Mouse (Mus musculus) small intestine, adult 2 months (tissue): ENCODE results near the gene Vtn. TPM values are rescaled to one million over a fixed set of nuclear protein-coding genes. Genes with fewer than 3 reads are reported as not detected.

Experiments
- H3K27ac ChIP-seq: fragments of 200-500 bp; 2 replicates; pipeline ENCODE4 v1.5.1; 2012; ENCODE audit warnings: low read depth, low read length, control low read depth, inconsistent platforms; ENCODE audit not compliant: insufficient read depth
- H3K27me3 ChIP-seq: fragments of 200-500 bp; 2 replicates; pipeline ENCODE4 v1.6.1; 2012; ENCODE audit warnings: mild to moderate bottlenecking, moderate library complexity, low read length, inconsistent platforms; ENCODE audit not compliant: control insufficient read depth, insufficient read depth
- H3K36me3 ChIP-seq: fragments of 200-500 bp; 2 replicates; pipeline ENCODE4 v1.6.1; 2012; ENCODE audit warnings: mild to moderate bottlenecking, low read length, control low read depth, inconsistent platforms; ENCODE audit not compliant: control insufficient read depth, insufficient read depth
- H3K4me1 ChIP-seq: fragments of 200-500 bp; 2 replicates; pipeline ENCODE4 v1.6.1; 2012; ENCODE audit warnings: low read length, inconsistent platforms, mixed read lengths; ENCODE audit not compliant: control insufficient read depth, insufficient read depth, insufficient read length
- H3K4me3 ChIP-seq: fragments of 200-500 bp; 2 replicates; pipeline ENCODE4 v1.5.1; 2012; ENCODE audit warnings: low read depth, mild to moderate bottlenecking, control low read depth, inconsistent platforms, low read length, moderate library complexity
- CTCF ChIP-seq: fragments of 200-500 bp; IDR thresholded peaks from 2 replicates; pipeline ENCODE4 v1.5.1; 2012; ENCODE audit warnings: low read depth, mild to moderate bottlenecking, control low read depth, inconsistent platforms, low read length, moderate library complexity, mixed read lengths; ENCODE audit not compliant: insufficient replicate concordance, insufficient read length; ENCODE audit errors: extremely low read depth
- POLR2A ChIP-seq: fragments of 200-500 bp; IDR thresholded peaks from 2 replicates; pipeline ENCODE4 v1.6.1; 2012; ENCODE audit warnings: low read depth, mild to moderate bottlenecking, control low read depth, inconsistent platforms, low read length, moderate library complexity
- WGBS: fragments of 180-500 bp; shearing (Covaris S2); methylation state at CpG from one replicate; pipeline ENCODE4 v1.1.7; 2018; 5-methylcytosine and 5-hydroxymethylcytosine counted together
- polyA plus RNA-seq: library from polyadenylated mRNA; depleted of rRNA; stranded (reverse); fragments of >200 nt; gene quantifications from 2 replicates; pipeline ENCODE4 v1.2.3, GENCODE M21; 2012

Vtn gene
- polyA plus RNA-seq, 1 experiment = 3.2 TPM

DNA sequence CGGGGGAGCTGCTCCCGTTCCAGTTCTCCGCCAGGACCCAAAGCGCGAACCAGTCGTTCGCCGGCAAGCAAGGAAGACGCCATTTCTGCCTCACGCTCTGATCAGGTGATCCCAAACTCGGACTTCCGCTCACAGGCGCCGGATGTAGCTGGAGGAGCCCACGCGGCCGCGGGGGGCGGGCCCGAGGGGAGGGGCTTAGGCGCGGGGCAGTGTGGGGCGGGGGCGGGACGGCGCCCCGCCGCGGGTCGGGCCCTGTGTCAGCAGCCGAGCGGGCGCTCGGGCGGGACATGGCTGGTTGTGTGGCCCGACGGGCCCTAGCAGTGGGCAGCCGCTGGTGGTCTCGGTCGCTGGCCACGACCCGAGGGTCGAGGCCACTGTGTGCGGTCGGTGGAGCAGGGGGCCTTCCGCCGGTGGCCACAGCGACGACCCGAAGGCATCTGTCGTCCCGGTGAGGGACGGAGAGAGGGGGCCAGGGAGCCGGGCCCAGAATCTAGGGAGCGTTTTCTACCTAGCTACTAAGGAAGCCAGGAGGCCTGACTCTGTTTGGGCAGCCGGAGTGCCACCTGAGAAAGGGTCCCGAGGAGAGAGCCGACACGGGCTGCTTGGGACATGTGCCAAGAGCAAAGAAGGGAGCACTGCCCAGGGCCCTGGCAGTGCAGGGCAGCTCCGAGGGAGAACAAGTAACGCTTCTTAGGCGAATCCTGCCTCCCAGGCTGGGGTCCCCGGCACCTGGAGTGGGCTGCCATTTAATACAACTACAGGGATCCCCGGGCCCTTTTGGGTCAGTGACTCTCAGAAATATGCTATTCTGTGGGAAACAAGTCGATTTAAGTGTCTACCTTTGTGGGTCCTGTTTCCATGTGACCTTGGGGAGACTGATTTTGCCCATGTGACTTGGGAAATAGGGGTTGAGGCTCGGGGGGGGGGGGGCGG lies 13.4 kb downstream of the Vtn start, which contains the start of the genes Tmem199 and Poldip2:
Tmem199 (minus strand) TSS at position 148 of the 933 bp plus-strand sequence.
Poldip2 (plus strand) TSS at position 169 of the 933 bp plus-strand sequence.
- Histone ChIP-seq H3K27me3 (no peaks in the 10 kb centered on the region), H3K4me1 (no peaks in the 10 kb centered on the region), H3K4me3 (peak within 1 kb of the TSS; percentile 82), H3K27ac (0 out of 2 replicates have a peak within 1 kb of the TSS, but pooled peaks have one; percentile 3), H3K36me3 (peaks cover 33% of the 10 kb centered on the region)
- 1% methylated on average over 67 of the region's 67 CpGs for WGBS
- TF ChIP-seq CTCF (no peak), POLR2A (peak; percentile 81; the same call in 1 of the 2 replicates)

DNA sequence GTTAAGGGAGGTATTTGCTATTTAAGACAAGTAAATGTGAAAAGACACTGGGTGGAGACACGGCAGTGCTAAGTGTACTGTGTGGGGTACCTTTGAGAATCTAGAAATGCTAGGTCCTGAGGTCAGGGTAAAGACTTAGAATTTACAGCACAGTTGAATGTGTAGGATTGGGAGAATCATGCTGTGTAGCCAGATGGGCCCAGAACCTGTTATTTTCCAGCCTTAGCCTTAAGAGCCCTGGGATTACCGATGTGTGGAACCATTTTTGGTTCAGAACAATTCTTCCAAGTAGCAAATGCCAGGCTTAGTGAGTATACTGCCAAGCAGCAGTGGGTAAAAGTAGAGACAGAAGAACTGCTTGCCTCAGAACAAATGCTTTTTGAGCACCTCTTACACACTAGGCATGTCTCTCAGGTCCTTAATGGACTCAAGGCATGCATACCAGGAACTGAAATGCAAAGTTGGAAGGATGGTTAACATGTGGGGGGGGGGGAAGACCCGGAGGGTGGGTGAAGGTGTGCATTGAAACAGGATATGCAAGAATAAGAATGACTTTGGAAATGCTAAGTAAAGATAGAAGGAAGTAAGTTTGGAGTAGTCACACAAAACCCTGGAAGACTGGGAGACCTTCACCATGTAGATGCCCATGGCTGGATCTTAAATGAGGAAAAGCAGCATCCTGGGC lies 14.4 kb downstream of the Vtn start:
- TF ChIP-seq CTCF (no peak), POLR2A (no peak)
- H3K4me3 ChIP-seq = no peak overlapping the region

DNA sequence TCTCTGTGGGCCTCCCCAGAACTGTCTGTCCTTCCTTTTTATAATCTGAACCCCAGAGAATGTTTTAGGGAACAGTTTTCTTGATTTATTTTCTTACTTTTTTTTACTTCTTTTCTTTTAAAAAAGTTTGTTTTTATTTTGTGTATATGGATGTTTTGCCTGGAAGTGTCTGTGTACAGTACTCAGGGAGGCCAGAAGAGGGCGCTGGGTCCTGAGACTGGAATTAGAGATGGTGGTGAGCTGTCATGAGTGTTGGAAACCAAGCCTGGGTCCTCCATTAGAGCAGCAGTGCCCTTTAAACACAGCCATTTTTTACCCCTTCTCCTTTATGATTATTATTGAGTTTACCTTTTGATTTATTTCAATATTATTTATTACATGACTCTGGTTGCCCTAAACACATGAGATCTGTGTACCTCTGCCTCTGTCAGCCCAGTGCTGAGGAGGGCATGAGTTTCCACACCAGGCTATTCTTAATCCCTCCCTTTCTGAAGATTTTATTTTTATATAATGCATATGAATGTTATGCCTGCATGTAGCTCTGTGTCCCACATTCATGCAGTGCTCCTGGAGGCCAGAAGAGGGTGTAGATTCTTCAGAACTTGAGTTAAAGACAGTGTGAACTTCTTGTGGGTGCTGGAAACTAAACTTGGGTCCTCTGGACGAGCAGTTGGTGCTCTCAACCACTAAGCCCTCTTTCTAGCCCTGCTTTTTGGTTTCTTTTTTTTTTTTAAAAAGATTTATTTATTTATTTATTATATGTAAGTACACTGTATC lies 16.8 kb downstream of the Vtn start:
- TF ChIP-seq CTCF = peak; percentile 56; the same call in 1 of the 2 replicates
- no peak for TF ChIP-seq POLR2A
- no peaks in the 10 kb centered on the region for H3K27me3 ChIP-seq
- H3K4me1 ChIP-seq = no peaks in the 10 kb centered on the region
- no peak overlapping the region for H3K27ac ChIP-seq
- 64% methylated on average over 2 of the region's 2 CpGs for WGBS
- peaks cover 34% of the 10 kb centered on the region for H3K36me3 ChIP-seq
- H3K4me3 ChIP-seq = no peak overlapping the region

More for the DNA sequence above, 14.4 kb downstream of the Vtn start:
- Histone ChIP-seq H3K27me3 (no peaks in the 10 kb centered on the region), H3K36me3 (peaks cover 33% of the 10 kb centered on the region), H3K4me1 (no peaks in the 10 kb centered on the region), H3K27ac (no peak overlapping the region)
- 51% methylated on average over 3 of the region's 3 CpGs for WGBS

DNA sequence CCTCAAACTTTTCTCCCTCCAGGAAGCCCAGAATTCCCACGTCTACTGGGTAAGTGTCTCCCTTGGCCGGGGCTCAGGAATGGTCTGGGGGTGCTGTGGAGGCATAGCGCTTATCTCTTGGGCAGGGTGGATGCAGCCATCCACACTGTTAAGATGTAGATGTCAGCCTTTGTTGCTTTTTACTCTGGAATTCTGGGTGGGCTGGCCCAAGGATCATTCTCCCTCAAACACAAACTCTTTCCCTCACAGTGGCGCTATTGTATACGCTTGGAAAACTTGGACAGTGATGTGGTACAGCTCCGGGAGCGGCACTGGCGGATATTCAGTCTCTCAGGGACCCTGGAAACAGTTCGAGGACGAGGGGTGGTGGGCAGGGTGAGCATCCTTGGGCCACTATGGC lies 20.0 kb downstream of the Vtn start:
- H3K36me3 ChIP-seq = peaks cover 65% of the 10 kb centered on the region
- H3K4me1 ChIP-seq = no peaks in the 10 kb centered on the region
- 91% methylated on average over 10 of the region's 10 CpGs for WGBS
- H3K4me3 ChIP-seq = no peak overlapping the region
- no peak overlapping the region for H3K27ac ChIP-seq
- H3K27me3 ChIP-seq = no peaks in the 10 kb centered on the region
- TF ChIP-seq CTCF (no peak), POLR2A (no peak)

DNA sequence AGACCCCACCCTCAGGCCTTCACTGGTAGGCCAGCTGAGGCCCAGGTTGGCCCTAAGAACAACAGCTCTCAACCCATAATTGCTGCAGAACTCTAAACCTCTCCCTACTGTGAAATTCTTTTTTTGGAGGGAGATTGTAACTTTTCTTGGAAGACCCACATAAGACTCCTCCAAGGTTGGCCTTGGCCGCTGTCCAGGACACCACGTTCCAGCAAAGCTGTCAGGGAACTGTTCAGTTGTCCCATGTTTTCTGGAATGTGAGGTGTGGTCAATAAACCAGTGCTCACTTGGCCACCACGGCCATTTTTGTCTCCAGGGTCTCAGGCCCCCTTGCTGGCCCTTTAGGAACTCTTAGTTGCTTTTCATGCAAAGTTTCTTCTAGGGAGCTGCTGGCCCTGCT lies 23.0 kb downstream of the Vtn start:
- H3K4me1 ChIP-seq = no peaks in the 10 kb centered on the region
- no peak overlapping the region for H3K4me3 ChIP-seq
- no peak overlapping the region for H3K27ac ChIP-seq
- H3K36me3 ChIP-seq = peaks cover 82% of the 10 kb centered on the region
- WGBS = 67% methylated on average over 3 of the region's 3 CpGs
- TF ChIP-seq CTCF (no peak), POLR2A (no peak)
- H3K27me3 ChIP-seq = no peaks in the 10 kb centered on the region

DNA sequence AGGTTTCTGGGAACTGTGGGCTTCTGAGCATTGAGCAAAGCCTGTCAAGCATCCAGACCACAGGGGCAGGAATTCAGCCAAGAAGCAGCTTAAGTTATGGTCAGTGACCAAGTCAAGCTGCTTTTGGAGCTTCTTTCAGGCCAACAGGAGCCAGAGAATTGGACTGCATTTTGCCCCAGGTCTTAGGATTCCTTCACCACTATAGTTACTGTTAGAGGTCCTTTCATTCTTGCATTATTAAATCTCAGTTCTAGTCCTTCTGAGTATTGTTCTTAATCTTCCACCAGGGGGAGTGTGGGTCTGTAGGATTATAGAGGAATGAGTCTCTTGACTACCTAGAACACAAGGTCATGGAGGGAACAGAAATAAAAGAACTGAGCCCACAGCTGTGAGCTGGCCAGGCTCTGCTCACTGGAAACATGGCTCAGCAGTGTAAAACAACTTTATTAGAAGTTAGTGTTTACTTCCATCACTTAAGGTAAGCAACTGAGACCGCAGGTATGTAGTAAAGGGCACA lies 23.6 kb downstream of the Vtn start:
- no peaks in the 10 kb centered on the region for H3K27me3 ChIP-seq
- H3K27ac ChIP-seq = no peak overlapping the region
- 92% methylated on average over 1 of the region's 1 CpGs for WGBS
- no peaks in the 10 kb centered on the region for H3K4me1 ChIP-seq
- no peak for TF ChIP-seq POLR2A
- peak; percentile 30; the same call in 1 of the 2 replicates for TF ChIP-seq CTCF
- no peak overlapping the region for H3K4me3 ChIP-seq
- H3K36me3 ChIP-seq = peaks cover 86% of the 10 kb centered on the region
